Mouse (Mus musculus): ENCODE data around the gene Ppp4r3b.

DNA sequence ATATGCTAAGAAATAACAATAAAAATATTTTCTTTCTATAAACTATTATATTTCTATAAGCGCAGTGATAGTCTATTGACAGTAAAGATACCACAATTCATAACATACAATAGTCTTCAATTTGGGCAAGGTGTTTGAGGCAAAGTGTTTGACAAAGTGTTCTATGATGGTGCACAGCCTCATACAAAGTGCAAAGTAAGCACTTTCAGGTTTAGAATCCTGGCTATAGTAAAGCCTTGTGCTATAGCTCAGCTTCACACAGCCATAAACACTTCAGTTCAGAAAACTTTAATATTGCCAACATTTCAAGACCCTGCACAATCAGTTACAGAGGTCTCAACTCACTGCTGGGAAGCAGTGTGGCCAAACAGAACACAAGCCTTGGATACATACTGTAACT, 66.7 kb downstream of the Ppp4r3b start:
- no peak for TF ChIP-seq EP300 (IDR thresholded peaks at IDR 0.05; ENCODE audit: low read depth)
- no peak for TF ChIP-seq CTCF (IDR thresholded peaks at IDR 0.05; ENCODE audit: low read depth)

All from liver, embryonic 14.5 days (tissue).